9 mouse cellular contexts compared by ENCODE assay signal in the genomic region with DNA sequence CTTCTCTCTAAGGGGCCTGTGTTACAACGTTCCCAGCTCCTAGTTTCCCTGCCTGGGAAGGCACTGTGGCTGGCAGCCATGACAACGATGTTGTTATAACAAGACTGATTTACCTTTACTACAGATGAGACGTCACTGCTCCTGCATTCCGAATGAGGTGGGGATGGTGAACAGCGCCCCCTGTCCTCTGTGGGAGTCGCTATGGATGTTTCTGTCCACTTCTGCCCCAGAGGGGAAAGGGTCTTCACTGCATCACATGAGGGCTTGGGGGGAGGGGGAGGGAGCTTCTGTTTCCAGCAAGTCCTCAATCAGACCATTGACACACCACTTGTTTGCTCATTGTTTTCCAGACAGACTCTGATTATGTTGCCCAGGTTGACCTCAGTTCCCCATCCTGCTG. TPM values are rescaled to one million over a fixed set of nuclear protein-coding genes. Genes with fewer than 3 reads are reported as not detected.
DNase-seq lines count a peak whose midpoint lies in the region; ATAC-seq and TF ChIP-seq lines count a peak whose summit lies in the region.
"Had no signal": no experiment of that assay in that cellular context is flagged by ENCODE, and none has a peak within 500 bp of the region (broad histone marks: within the 10 kb centered on the region; RNA-seq: fewer than 3 reads in every experiment).

No protein-coding gene starts in this region.

- peak; percentile 48 for DNase-seq in layer of hippocampus, adult 11-12 months (ENCODE audit: low spot score)
- DNase-seq in layer of hippocampus, postnatal 36 days = no peak
- peak; percentile 76 for DNase-seq in ES-CJ7 (ENCODE audit: low read depth, low spot score)
- DNase-seq in WW6 (ENCODE audit: low read depth, low spot score) = peak; percentile 16
- no peak for DNase-seq in liver, embryonic 14.5 days (ENCODE audit: low read depth in 3 of 3, low spot score in 3 of 3)
- no peak for DNase-seq in gastrocnemius, adult 18-20 months (ENCODE audit: low spot score)
- no peak for DNase-seq in urinary bladder, postnatal 4 days (ENCODE audit: low spot score in 2 of 2)

- no peaks in the 10 kb centered on the region for H3K4me1 ChIP-seq in liver, embryonic 14.5 days (replicated peaks; ENCODE audit: control insufficient read depth in 2 of 2, insufficient read depth in 2 of 2, low read length in 1 of 2)
- H3K4me1 ChIP-seq: megakaryocyte, embryonic 14.5 days had no signal

- H3K27me3 ChIP-seq in liver, embryonic 14.5 days (ENCODE audit: control insufficient read depth, insufficient read depth, low read length) = no peaks in the 10 kb centered on the region
- H3K27me3 ChIP-seq: kidney, embryonic 15.5 days had no signal

- no peak overlapping the region for H3K27ac ChIP-seq in liver, embryonic 14.5 days
- H3K27ac ChIP-seq: kidney, embryonic 15.5 days had no signal

- TF ChIP-seq CTCF in liver, embryonic 14.5 days (IDR thresholded peaks at IDR 0.05; ENCODE audit: low read depth) = peak; percentile 55

- 26% methylated on average over 6 of the region's 6 CpGs for WGBS in liver, embryonic 14.5 days (ENCODE audit: insufficient replicate concordance)

- no peak for ATAC-seq in liver, embryonic 14.5 days (ENCODE audit: insufficient read depth)

- no peak for TF ChIP-seq EP300 in liver, embryonic 14.5 days (IDR thresholded peaks at IDR 0.05; ENCODE audit: low read depth)

- no peak overlapping the region for H3K9ac ChIP-seq in liver, embryonic 14.5 days (replicated peaks)
- H3K9ac ChIP-seq: kidney, embryonic 15.5 days had no signal

- no peaks in the 10 kb centered on the region for H3K36me3 ChIP-seq in liver, embryonic 14.5 days (replicated peaks; ENCODE audit: control insufficient read depth, insufficient read depth, low read depth)
- H3K36me3 ChIP-seq: kidney, embryonic 15.5 days had no signal

- no peaks in the 10 kb centered on the region for H3K9me3 ChIP-seq in liver, embryonic 14.5 days (ENCODE audit: control insufficient read depth, low read length)
- H3K9me3 ChIP-seq: kidney, embryonic 15.5 days; megakaryocyte, embryonic 14.5 days had no signal

- H3K4me3 ChIP-seq in liver, embryonic 14.5 days (ENCODE audit: insufficient read depth in 1 of 2, low read depth in 2 of 2, low read length in 2 of 2) = no peak overlapping the region
- H3K4me3 ChIP-seq: kidney, embryonic 15.5 days; megakaryocyte, embryonic 14.5 days had no signal

- no peak overlapping the region for H3K4me2 ChIP-seq in liver, embryonic 14.5 days (ENCODE audit: low read depth)
- H3K4me2 ChIP-seq: kidney, embryonic 15.5 days had no signal

RNA-seq across cellular contexts. Expression of a gene that starts 27.0 kb away (rescaled TPM):
- under 1 TPM; 0.20 to 0.22 TPM for total RNA-seq in layer of hippocampus, postnatal 36 days (2021)
- 0.05 and 0.06 TPM in 2 replicates for polyA plus RNA-seq in liver, embryonic 14.5 days (2012; rRNA removed)
- 0.06 TPM in 1 of 2 replicates, not detected in the other for polyA plus RNA-seq in liver, embryonic 14.5 days (2014; fragmentation: Nextera tagmentation; extraction: Ambion mirVana)
- total RNA-seq in gastrocnemius, adult 18-20 months (2021) = not detected

Comparison
In these comparisons a context has a peak if more than half of its experiments do, and no peak if none do; other contexts are left out.
1. DNase-seq: peak in layer of hippocampus, adult 11-12 months (single experiment), ES-CJ7 (single experiment) and WW6 (single experiment); none in layer of hippocampus, postnatal 36 days (0 of 2), liver, embryonic 14.5 days (0 of 3), gastrocnemius, adult 18-20 months (single experiment) and urinary bladder, postnatal 4 days (0 of 2).